Mouse (Mus musculus): ENCODE results near the gene Ccer2.
A peak's percentile ranks its signal among the peaks of the same experiment; 100 is the strongest.

The Ccer2 gene

GRCm38 (mm10) chr7:28790066-28790806 lies 34.3 kb downstream of the Ccer2 start:
- DNase-seq (ENCODE audit: low spot score in 2 of 2) = no peak

DNA sequence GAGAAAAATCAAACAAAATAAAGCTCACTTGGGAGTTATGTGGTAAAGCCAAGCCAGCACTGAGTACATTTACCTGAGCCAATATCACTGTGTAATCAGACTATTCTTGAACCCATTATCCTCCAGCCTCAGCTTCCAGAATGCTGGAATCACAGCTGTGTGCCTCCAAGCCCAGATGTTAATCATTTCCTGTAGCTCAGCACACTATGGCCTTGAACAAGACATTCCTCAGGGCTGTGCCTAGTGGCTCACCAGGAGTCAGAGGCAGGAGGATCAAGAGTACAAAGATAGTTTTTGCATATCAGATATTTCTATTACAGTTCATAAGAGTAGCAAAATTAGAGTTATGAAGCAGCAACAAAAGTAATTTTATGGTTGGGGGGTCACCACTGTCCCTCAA lies 35.7 kb downstream of the Ccer2 start:
- DNase-seq (ENCODE audit: low spot score in 2 of 2) = no peak

DNA sequence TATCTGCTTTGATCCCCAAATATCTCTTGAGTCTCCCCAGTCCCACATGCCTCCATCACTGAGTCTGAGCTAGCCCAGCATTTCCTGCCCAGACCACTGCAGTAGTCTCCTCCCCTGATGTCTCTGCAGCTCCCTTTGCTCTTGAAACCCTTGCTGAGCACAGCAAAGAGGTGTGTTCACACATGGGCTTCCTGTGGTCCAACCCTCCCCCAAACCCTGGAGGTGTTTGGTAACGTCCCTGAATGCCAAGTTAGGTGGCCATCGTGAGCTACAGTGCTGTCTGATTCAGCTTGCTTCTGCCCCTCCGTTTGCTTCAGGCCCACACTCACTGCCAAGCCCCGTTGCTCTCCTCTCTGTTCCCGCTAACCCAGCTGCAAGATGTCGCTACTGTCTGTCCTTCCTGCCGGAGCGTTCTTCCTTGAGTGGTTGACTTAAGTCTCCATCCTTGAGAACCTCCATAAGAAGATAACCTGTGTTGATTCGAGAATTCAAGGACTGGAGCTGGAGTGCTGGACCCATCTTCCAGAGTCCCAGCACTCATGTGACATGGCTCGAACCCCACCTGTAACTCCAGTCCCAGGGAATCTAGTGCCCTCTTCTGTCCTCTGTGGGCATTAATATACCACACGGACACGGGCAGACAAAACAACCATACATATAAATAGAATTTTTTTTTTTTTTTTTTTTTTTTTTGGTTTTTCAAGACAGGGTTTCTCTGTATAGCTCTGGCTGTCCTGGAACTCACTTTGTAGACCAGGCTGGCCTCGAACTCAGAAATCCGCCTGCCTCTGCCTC lies 36.6 kb downstream of the Ccer2 start:
- DNase-seq (ENCODE audit: low spot score in 2 of 2) = no peak

DNA sequence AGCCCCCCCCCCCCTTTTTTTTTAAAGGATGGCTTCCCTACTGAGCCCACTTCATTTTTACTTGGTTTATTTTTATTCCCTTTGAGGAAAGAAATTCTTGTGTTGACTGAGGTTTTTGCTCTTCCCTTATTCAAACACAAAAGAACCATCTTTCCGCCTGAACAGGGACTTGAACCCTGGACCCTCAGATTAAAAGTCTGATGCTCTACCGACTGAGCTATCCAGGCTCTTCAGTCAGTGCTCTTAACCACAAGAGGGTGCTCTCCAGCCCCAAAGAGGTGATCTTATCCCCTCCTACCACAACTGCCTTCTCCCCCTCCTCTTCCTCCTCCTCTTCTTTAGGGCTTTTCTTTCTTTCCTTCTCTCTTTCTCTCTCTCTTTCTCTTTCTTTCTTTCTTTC lies 37.9 kb downstream of the Ccer2 start:
- DNase-seq (ENCODE audit: low spot score in 2 of 2) = no peak

- DNase-seq (ENCODE audit: low spot score in 2 of 2) = no peak
Observed at GRCm38 (mm10) chr7:28794496-28794895, 38.5 kb downstream of the Ccer2 start.

GRCm38 (mm10) chr7:28795832-28796231 lies 39.9 kb downstream of the Ccer2 start:
- no peak for DNase-seq (ENCODE audit: low spot score in 2 of 2)

- DNase-seq (ENCODE audit: low spot score in 2 of 2) = peak; percentile 80 to 84
Observed at GRCm38 (mm10) chr7:28796562-28796975, 40.6 kb downstream of the Ccer2 start.

DNA sequence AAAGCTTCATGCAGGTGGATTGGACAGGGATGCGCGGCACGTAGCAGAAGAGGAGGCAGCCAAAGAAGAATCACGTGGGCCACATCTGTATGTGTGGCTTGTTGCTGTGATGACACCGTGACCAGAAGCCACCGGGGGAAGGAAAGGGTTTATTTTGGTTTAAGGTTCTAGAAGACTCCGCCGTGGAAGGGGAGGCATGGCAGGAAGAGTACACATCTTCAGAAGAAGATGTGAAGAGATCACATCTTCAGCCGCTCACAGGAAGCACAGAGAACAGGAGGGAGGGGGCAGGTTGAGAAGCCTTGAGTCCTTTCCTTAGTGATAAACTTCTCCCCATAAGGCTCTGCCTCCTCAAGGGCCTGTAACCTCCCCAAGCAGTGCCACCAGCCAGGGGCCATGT lies 44.0 kb downstream of the Ccer2 start:
- no peak for DNase-seq (ENCODE audit: low spot score in 2 of 2)

- no peak for DNase-seq (ENCODE audit: low spot score in 2 of 2)
Observed at GRCm38 (mm10) chr7:28801451-28801850, 45.5 kb downstream of the Ccer2 start.

DNA sequence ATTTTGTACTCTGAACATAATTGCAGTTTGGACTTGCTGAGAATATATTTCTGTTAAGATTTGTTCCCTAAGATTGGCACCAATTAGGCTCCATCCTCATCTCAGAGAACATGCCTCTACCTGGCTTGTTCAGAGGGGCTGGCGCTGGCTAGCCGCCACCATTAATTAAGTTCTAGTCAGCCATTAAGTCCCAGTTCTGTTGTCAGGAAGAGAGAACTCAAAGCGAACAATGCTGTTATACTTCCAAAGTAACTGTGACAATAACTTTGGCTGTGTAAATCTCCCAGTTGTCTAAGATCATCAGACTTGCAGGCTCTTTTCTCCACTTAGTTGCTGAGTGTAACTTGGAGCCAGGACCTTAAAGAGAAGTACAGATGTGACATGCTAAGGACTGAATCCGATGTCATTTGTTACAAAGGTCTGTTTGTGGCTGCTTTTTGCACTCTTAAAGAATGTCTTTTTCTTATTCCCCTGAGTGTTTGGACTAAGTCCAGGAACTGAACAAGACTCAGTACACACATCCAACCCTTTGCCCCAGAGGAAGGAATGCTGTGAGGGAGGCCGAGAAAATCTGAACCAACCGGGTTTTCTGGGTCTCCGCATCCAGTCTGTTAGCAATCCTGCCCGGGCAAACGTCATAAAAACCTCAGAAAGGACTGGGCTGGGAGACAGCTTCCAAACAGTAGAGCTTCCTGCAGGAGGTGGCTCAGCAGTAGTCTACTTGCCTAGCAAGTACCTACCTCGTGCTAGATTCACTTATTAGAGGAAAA lies 46.1 kb downstream of the Ccer2 start:
- peak in 1 of 2 experiments; percentile 69 for DNase-seq (ENCODE audit: low spot score in 2 of 2)

DNA sequence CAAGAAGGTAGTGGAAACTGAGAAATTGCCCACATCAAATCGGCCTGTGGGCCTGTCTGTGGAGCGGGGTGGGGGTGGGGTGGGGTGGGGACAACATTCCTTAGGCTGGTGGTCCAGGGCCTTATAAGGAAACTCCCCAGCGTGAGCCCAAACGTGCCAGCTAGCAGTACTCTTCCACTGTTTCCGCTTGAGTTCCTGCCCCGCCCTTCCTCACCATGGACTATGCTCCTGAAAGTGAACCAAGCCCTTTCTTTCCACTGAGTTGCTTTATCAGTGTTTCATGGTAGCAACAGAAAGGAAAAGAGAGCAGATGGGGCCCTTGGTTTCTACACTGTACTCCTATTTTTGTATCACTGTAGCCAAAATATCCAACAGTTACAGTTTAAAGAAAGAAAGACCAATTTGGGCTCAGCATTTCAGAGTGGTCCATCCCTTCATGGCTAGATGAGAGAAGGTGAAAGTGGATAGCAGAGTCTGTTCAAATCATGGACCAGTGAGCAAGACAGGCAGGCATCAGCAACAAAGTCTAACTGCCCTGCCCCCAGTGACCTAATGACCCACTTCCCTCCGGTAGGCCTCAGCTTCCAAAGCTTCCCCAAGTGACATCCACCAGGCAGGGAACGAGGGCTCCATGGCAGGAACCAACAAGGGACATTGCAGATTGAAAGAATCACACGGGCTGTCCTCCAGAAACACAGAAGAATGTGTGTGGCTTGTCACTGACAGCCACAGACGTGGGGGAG lies 47.0 kb downstream of the Ccer2 start:
- no peak for DNase-seq (ENCODE audit: low spot score in 2 of 2)

GRCm38 (mm10) chr7:28803756-28804155 lies 47.8 kb downstream of the Ccer2 start:
- no peak for DNase-seq (ENCODE audit: low spot score in 2 of 2)

DNA sequence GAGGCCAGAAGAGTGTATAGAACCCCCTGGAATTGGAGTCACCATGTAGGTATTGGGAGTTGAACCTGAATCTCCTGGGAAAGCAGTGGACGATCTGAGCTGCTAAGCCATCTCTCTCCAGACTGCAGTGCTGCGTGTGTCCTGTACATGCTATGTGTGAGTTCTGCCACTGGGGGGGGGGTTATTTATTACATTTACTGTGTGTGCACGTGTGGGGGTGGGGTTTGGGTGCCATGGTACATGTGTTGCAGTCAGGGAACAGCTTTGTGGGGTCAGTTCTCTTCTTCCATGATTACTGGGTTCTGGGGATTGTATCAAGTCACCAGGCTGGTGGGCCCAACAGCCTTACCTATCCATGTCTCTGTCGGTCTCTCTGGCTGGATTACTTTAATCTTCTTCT lies 50.9 kb downstream of the Ccer2 start:
- DNase-seq (ENCODE audit: low spot score in 2 of 2) = no peak

GRCm38 (mm10) chr7:28807641-28808220 lies 51.8 kb downstream of the Ccer2 start:
- peak in 1 of 2 experiments; percentile 51 for DNase-seq (ENCODE audit: low spot score in 2 of 2)

- peak in 1 of 2 experiments; percentile 76 for DNase-seq (ENCODE audit: low spot score in 2 of 2)
Observed at GRCm38 (mm10) chr7:28808221-28808941, 52.4 kb downstream of the Ccer2 start, which contains the start of gene Hnrnpl. Gene Hnrnpl (plus strand): TSS chr7:28808541.

Measured in urinary bladder, postnatal 4 days (tissue).